Mouse (Mus musculus): ENCODE results near the gene Pdxk. TPM values are rescaled to one million over a fixed set of nuclear protein-coding genes. Genes with fewer than 3 reads are reported as not detected.
A peak's percentile ranks its signal among the peaks of the same experiment; 100 is the strongest.

Gene Pdxk
- polyA plus RNA-seq, 2 experiments: 8.9 to 9.8 TPM

DNA sequence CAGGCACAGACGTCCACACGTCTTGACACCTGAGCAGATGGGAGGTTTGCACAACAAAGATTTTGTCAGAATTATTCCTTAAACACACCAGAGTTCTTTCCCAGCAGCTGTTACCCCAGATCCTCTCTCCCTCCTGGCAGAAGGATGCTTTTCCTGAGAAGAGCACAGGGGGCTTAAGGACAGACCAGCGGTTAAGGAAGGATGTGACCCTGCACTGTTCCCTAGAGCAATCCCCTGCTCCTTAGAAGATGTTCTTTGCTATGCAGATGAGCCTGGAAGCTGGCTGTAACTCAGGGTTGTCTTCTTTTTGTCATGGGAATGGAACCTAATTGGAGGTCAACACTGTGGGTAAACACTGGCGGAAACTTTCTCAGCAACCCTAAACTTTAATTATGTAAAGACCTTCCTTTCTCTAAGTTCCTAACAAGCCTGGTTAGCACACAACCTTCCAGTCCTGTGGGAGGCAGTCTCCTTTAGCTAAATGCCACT, 73.7 kb downstream of the Pdxk start:
- DNase-seq (ENCODE audit: low spot score) (no peak), ATAC-seq (ENCODE audit: low FRiP score, low read depth) (no peak)
- Histone ChIP-seq H3K4me1 (ENCODE audit: control insufficient read depth, insufficient read depth, low read length) (no peaks in the 10 kb centered on the region), H3K4me3 (replicated peaks; ENCODE audit: low read length) (no peak overlapping the region), H3K36me3 (ENCODE audit: control insufficient read depth, insufficient read depth, low read length) (no peaks in the 10 kb centered on the region), H3K27me3 (ENCODE audit: control insufficient read depth, insufficient read depth, low read length) (peaks cover 4% of the 10 kb centered on the region; the same call in 1 of the 2 replicates), H3K4me2 (replicated peaks; ENCODE audit: low read depth, low read length, severe bottlenecking) (no peak overlapping the region), H3K27ac (replicated peaks; ENCODE audit: low read depth, low read length) (no peak overlapping the region), H3K9ac (ENCODE audit: low read depth, low read length, severe bottlenecking) (0 out of 2 replicates have a peak overlapping the region, but pooled peaks have one; percentile 16), H3K9me3 (ENCODE audit: control insufficient read depth, low read length) (no peaks in the 10 kb centered on the region)
- WGBS: 20% methylated on average over 4 of the region's 4 CpGs
- TF ChIP-seq POLR2A (IDR thresholded peaks at IDR 0.05; ENCODE audit: borderline replicate concordance, extremely low read depth, insufficient read depth, insufficient read length): no peak

GRCm38 (mm10) chr10:78388216-78388980, 76.4 kb downstream of the Pdxk start:
- Histone ChIP-seq H3K36me3 (ENCODE audit: control insufficient read depth, insufficient read depth, low read length) (no peaks in the 10 kb centered on the region), H3K4me2 (replicated peaks; ENCODE audit: low read depth, low read length, severe bottlenecking) (no peak overlapping the region), H3K27ac (replicated peaks; ENCODE audit: low read depth, low read length) (no peak overlapping the region), H3K9me3 (ENCODE audit: control insufficient read depth, low read length) (no peaks in the 10 kb centered on the region), H3K9ac (ENCODE audit: low read depth, low read length, severe bottlenecking) (no peak overlapping the region), H3K27me3 (ENCODE audit: control insufficient read depth, insufficient read depth, low read length) (peaks cover 4% of the 10 kb centered on the region; the same call in 1 of the 2 replicates), H3K4me1 (ENCODE audit: control insufficient read depth, insufficient read depth, low read length) (no peaks in the 10 kb centered on the region), H3K4me3 (replicated peaks; ENCODE audit: low read length) (no peak overlapping the region)
- WGBS: 52% methylated on average over 20 of the region's 20 CpGs
- ATAC-seq (ENCODE audit: low FRiP score, low read depth) (no peak), DNase-seq (ENCODE audit: low spot score) (no peak)
- no peak for TF ChIP-seq POLR2A (IDR thresholded peaks at IDR 0.05; ENCODE audit: borderline replicate concordance, extremely low read depth, insufficient read depth, insufficient read length)

Small RNAs within 50 kb of the gene (microRNA-seq; reads per million reads assigned to microRNA genes)
- not detected for gene Mir6410
- gene Mir6907: not detected
- not detected for gene Mir6908

Other genes with a start within 250 kb of the Pdxk start
- 32.4 and 38.8 TPM in 2 replicates for gene Trappc10, start 220.3 kb downstream of the Pdxk start, polyA plus RNA-seq (2012; rRNA removed)
- 18.8 and 19.0 TPM in 2 replicates for gene Trappc10, start 220.3 kb downstream of the Pdxk start, polyA plus RNA-seq (2014; fragmentation: Nextera tagmentation; extraction: Ambion mirVana)
- gene Agpat3, start 112.5 kb downstream of the Pdxk start, polyA plus RNA-seq (2012; rRNA removed): 83.0 and 109 TPM in 2 replicates
- gene Agpat3, start 112.5 kb downstream of the Pdxk start, polyA plus RNA-seq (2014; fragmentation: Nextera tagmentation; extraction: Ambion mirVana): 89.7 and 111 TPM in 2 replicates
- 159 and 279 TPM in 2 replicates for gene Rrp1, start 51.9 kb downstream of the Pdxk start, polyA plus RNA-seq (2012; rRNA removed)
- gene Rrp1, start 51.9 kb downstream of the Pdxk start, polyA plus RNA-seq (2014; fragmentation: Nextera tagmentation; extraction: Ambion mirVana): 224 and 245 TPM in 2 replicates
- gene Cstb, start 39.3 kb downstream of the Pdxk start, polyA plus RNA-seq (2012; rRNA removed): 126 and 157 TPM in 2 replicates
- 303 and 338 TPM in 2 replicates for gene Cstb, start 39.3 kb downstream of the Pdxk start, polyA plus RNA-seq (2014; fragmentation: Nextera tagmentation; extraction: Ambion mirVana)
- gene Olfr1358, start 52.5 kb upstream of the Pdxk start, polyA plus RNA-seq (2012; rRNA removed): not detected in 2 replicates
- gene Olfr1358, start 52.5 kb upstream of the Pdxk start, polyA plus RNA-seq (2014; fragmentation: Nextera tagmentation; extraction: Ambion mirVana): not detected in 2 replicates
- 52.5 and 64.0 TPM in 2 replicates for gene Ilvbl, start 109.4 kb upstream of the Pdxk start, polyA plus RNA-seq (2012; rRNA removed)
- 45.8 and 49.4 TPM in 2 replicates for gene Ilvbl, start 109.4 kb upstream of the Pdxk start, polyA plus RNA-seq (2014; fragmentation: Nextera tagmentation; extraction: Ambion mirVana)
- gene Syde1, start 127.0 kb upstream of the Pdxk start, polyA plus RNA-seq (2012; rRNA removed): 49.2 and 60.9 TPM in 2 replicates
- gene Syde1, start 127.0 kb upstream of the Pdxk start, polyA plus RNA-seq (2014; fragmentation: Nextera tagmentation; extraction: Ambion mirVana): 24.4 and 29.0 TPM in 2 replicates
- not detected in 2 replicates for gene Olfr1357, start 153.1 kb upstream of the Pdxk start, polyA plus RNA-seq (2012; rRNA removed)
- gene Olfr1357, start 153.1 kb upstream of the Pdxk start, polyA plus RNA-seq (2014; fragmentation: Nextera tagmentation; extraction: Ambion mirVana): not detected in 2 replicates